Mouse (Mus musculus) skeletal muscle tissue, adult 2 months (tissue): ENCODE data around the gene Akr1b8.
"Not testable (repeated sequence)": the region's sequence is repeated elsewhere in the genome, so short reads cannot be mapped to it uniquely, and the experiment has no call there.

Experiments used
- DNase-seq: peaks from one replicate; pipeline ENCODE4 v3.0.0-alpha.2; 2012; ENCODE audit warnings: low read depth, low spot score

Gene Akr1b8

DNA sequence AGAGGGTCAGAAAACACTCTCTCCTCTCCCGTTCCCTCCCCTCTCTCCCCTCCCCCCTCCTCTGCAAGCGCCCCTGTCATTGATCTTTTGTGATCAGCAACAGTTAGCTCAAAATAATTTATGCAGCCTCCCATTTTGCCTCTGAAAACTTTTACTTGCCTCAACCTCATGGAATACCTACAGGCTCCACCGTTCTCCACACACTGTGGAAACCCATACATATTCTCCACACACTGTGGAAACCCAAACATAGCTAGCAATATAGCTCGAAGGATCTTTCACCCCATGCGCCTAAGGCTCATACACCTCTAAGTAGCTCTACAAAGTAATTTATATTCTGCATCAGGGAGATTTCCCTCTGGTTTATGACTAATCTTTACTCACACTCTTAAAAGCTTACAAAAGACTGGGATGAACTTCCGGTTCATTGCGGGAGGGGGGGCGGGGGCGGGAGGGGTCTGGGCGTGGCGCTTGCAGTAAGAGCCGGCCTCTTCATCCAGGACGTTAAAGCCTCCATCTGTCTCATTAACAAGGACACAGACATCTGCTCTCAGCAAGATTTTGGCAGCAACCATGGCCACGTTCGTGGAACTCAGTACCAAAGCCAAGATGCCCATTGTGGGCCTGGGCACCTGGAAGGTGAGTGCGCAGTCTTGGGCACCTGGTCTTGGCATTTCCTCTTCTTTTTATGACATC, at the start of gene Akr1b8:
Gene Akr1b8, plus strand, starts transcription at position 462 of the 696 bp plus-strand sequence.
- DNase-seq: no peak

DNA sequence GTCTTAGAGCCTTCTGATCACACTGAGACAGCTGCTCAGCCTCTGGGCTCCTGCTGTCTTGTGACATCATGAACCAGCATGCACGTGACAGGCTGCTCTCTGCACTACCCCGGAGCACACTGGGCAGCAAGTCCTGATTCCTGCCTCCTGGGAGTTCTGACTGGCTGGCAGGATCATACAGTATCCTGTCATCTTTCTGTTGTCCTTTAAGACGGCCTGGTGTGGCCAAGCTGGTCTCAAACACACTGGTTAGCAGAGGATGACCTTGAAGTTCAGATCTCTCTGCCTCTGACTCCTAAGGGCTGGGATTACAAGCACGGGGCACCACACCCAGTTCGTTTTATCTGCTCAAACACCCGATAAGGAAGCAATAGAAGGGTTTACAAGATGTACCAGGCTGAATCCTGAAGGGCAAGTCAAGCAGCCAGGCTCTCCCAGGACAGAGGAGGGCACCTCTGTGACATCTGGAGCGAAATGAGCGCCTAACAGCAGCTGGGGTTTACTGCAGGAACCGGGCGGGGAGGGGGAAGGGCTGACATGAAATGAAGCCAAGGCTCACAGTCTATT, 49.2 kb upstream of the Akr1b8 start:
- DNase-seq: peak; percentile 69

DNA sequence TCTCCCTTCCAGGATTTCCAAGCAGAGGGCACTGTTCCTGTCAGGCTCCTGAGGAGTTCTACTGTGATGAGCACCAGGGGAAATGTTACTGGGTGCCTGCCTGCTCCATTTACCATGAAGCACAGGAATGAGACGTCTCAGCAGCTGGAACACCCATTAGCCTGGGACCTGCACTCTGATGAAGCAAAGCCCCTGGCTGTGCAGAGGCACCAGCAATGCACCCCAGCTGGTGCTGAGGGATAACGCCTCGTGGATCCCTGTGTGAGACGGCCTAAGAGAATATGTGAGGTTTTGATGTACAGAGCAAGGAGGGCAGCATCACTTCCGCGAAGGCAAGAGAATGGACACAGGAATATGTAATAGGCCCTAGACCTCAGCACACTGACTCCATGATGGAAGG, 47.1 kb upstream of the Akr1b8 start:
- no peak for DNase-seq

DNA sequence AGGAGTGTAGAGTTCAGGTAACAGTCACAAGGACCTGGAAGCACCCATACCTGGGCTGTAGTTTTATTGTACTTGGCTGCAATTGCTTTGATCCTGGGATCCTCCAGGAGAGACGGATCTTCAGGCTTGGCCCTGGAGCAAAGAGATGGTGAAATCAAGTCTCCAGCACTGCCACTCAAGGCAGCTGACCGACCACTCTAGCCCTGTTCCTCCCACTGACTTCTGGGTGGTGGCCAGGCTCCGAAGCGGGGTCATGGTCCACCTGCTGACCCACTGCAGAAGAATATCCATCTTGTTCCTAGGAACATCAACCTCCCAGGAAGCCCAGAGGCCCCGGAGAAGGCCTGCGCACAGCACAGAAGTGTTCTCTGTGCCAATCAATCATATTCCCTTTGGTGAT, 44.4 kb upstream of the Akr1b8 start:
- DNase-seq: no peak

DNA sequence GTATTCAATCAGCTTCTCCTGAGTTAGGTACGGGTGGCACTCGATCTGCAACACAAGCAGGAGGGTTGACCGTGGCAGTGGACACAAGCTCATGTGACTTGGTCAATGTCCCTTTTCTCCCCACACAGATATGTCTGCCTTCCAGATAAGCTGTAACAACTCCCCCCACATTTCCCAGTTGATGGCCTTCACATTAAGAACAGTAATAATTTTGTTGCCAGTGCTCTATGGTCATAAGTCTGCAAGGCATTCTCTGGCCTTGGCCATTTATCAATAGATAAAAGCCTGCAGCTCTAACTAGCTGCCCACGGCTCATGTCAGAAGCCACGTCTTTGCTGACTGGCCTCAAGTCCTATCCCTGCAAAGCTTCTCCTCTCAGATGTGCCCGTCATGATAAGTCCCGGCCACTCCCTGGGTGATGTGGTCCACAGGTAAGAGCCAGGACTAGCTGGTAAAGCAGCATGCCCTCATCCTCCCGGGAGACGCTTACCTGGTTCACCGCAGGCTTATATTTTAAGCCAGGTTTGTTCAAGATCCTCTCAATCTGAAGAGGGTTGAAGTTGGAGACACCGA, 43.8 kb upstream of the Akr1b8 start:
- DNase-seq: no peak

DNA sequence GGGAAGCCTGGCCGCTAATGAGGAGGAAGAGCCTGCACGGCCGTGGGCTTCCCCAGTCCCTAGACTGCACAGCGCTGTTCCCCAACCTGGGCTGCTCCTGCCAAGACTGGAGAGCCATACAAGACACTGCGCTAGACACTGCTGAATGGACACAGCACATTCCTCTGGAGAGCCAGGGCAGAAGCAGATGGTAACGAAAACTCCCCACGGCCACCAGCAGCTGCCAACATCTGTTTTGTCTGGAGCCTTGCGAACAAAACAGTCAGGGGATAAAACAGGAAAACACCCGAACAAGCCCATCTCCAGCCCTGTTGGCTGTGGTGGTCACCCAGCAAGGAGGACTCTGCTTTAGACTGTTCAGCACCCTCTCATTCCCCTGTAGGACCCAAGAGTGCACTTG, 40.5 kb upstream of the Akr1b8 start:
- no peak for DNase-seq

DNA sequence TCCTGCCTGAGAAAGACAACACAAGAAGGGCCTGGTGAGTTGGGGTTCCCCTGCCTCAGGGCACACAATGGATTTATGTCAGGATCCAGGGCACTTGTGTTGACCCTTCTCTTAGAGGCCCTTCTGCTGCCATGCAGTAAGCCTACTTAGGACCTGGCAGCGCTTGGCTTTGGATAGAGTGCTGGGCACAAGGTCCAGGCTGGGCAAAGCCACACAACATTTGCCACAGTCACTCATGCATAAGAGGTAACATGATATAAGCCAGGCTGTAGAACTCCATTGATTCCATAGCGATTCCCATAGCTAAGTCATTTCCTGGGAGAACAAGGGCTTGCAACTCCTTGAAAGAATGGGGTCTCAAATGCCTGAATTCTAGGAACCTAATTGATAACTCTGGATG, 40.0 kb upstream of the Akr1b8 start:
- DNase-seq: peak; percentile 86

DNA sequence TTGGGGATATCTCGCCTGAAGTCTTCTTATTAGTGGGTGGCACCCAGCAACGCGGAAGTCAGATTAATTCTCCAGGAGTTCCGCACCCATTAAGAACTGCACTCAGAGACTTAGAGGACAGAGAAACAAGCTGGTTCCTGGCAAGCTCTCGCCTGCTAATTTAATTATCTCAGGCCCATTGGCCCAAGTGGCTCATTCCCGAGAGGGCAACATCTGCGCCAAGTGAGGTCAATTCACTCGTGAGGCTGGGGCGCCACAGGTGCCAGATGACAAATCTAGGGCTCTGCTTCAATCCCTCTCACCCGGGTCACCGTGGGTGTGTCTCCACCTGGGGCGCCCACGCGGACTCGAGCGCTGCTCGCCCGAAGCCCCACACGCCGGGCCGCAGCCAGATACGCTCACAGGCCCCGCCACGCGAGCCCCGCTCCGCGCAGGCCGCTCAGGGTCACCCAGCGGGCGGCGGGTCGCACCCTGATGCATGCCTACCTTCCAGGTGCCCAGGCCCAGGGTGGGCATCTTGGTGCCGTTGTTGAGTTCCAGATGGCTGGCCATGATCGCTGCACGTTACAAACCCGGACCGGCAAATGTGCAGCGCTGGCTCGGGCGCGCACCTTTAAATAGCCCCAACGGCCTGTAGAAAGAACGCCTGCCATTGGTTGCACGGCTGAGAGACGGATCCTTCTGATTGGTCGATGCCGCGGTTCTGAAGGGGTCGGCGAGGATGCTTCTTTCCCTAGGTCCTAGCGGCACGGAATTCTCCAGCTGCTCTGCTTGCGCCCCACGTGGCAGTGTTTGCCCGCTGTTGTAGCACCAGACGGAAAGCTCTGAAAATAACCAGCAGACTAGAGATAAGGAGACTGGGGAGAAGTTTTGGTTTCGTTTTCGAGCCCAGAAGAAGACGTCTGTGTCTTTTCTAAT, 36.8 kb upstream of the Akr1b8 start, which contains the start of gene Akr1b3:
Gene Akr1b3, minus strand, starts transcription at position 625 of the 918 bp plus-strand sequence.
- peak; percentile 96 for DNase-seq

DNA sequence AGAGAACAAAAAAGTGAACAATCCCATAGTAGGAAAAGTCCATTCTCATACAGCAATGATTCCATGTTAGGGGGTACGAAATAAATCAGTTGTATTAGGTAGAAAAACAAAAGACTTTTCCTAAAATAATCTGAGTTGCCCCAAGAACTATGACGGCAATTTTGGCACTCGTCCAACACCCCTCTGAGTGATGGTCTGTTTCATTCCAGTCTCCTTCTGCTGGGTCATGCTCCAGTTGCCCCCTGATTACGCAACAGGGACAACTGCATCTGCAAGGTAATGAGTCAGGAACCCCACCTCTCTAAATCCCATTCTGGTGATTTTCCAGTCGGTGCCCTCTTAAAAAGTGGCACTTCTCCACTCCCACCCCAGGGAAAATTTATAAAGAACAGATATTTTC, 35.7 kb upstream of the Akr1b8 start:
- peak; percentile 10 for DNase-seq

DNA sequence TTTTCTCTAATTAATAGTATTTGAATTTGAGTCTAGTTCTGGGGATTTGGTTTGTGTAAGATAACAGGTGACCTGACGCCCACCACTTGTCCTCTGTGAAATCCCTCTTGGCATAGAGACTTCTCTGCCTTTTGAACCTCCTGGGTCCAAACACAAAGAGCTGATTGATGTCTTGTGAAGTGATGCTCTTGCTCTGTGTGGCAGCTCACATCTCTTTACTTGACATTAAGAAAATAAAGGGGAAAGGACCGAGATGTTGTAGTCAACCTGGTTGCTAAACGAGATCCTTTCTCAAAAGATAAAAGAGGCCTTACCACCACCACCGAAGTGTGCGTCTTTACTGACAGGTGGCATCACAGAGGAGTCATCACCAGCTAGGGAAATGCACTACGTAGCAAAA, 35.3 kb upstream of the Akr1b8 start:
- DNase-seq: no peak

DNA sequence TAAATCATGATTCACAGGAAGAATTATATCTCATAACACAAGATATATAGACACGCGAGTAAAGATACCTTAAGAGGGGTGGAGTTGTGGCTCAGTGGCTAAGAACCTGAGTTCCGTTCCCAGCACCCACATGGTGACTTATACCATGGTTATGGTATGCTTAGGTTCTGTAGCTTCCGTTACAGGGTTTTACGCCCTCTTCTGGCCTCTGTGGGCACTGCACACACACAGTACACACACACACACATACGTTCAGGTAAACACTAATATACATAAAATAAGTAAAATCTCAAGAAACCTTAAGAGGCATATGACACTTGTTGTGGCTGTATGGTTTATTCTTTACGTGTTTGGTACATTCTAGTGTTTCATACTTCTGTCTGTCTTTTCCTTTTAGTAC, 31.8 kb upstream of the Akr1b8 start:
- DNase-seq: no peak

DNA sequence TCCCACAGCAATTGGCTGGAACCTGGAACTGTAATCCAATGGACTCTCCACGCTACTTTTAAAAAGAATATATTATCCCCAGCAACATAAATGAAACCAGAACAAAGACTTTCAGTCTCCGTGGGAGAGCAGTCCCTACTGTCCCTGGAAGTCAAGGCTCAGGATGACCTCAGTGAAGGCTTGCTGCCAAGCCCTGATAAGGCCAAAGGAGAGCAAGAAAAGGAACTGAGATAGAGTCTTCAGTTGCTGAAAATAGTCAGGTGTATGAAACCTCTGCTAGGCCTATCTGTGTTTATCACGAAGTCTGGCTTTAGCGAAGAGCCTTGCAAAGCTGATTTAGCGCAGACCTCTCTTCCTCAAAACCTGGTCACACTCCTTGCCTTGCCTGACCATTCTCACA, 22.5 kb upstream of the Akr1b8 start:
- no peak for DNase-seq

DNA sequence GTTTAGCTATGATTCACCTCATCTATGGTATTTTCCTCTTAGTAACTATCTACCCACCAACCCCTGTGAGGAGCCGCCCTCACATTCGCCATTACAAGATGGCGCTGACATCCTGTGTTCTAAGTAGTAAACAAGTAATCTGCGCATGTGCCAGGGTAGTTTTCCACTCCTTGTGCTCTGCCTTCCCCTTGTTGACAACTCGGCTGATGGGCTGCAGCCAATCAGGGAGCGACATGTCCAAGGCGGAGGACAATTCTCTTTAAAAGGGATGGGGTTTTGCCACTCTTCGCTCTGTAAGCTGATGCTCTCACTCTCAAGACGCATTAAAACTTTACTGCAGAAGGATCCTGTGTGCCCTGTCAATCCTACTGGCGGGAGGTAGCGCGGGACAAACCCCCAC, 22.1 kb upstream of the Akr1b8 start:
- DNase-seq: not testable (repeated sequence)

DNA sequence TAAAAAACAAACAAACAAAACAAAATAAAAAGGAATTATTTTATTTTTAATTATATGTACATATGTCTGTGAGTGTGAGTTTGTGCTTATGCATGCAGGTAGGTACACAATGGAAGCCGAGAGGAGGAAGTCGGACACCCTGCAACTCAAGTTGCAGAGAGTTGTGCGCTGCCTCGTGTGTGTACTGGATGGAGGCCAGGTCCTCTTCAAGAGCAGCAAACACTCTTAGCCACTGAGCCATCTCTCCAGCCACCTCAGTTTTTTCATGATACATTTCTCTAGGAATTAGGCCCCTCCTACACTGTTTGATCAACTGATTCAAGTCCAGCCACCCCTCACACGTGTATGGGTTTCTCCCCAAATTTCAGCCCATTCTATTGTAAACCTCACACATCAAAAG, 19.2 kb upstream of the Akr1b8 start:
- DNase-seq: no peak

DNA sequence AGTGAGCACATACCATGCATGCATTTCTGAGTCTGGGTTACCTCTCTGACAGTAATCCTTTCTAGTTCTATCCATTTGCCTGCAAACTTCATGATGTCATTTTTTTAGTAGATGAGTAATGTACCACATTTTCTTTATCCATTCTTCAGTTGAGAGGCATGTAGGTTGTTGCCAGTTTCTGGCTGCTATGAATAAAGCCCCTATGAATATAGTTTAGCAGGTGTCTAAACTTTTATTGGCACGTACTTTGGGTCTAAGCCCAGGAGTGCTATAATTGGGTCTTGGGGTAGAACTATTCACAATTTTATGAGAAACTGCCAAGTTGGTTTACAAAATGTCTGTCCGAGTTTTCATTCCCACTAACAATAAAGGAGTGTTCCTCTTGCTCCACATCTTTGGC, 16.1 kb upstream of the Akr1b8 start:
- DNase-seq: no peak

DNA sequence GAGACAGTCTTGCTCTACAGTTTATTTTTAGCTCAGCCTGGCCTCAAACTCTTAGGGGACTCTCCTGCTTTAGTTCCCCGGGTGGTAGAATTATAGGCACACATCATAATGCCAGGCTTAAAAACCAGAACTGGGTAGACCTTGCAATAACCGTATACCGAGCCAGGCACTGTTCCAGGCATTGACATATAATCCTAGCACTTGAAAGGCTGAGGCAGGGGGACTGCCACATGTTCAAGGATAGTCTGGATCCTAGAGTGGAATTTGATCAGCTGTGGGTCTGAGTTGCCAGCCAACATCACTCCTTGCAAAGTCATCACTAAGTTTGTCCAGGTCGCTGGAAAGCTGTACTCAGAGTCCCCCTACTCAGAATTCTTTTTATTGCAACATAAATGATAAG, 11.9 kb upstream of the Akr1b8 start:
- no peak for DNase-seq

DNA sequence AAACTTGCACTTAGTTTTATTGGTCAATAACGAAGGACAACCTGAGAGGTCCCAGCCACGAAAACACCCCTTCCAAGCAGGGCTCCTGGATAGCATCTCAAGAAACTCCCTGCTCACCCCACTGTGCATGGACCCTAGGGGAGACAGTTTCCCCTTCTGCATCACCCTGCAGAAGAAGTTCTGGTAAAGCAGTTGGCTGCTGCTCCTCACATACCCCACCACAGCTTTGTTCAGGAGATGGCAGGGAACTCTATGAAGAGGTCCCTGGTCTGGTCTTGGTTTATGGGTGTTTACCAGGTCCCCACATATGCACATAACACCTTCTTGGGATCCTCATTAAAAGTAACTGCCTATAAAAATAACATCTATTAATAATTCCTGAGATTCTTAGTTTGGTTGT, 11.4 kb upstream of the Akr1b8 start:
- DNase-seq: no peak

DNA sequence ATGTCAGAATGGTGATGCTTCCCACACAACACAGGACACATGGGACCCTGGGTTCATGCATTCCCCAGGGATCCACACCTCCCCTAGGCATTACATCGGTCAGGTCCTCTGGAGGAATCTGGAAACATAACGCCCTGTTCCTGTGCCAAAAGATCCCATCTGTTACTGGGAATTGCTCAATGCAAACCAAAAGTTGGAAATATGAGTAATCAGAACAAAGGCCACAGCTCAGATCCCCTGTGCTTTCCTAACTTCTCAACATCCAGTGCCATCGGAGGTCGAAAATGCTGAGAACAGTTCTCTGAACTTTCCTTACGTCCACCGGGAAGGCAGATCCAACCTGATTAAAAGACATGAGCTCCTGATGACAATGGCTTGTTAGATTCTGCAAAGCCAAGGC, 10.5 kb upstream of the Akr1b8 start:
- DNase-seq: no peak

DNA sequence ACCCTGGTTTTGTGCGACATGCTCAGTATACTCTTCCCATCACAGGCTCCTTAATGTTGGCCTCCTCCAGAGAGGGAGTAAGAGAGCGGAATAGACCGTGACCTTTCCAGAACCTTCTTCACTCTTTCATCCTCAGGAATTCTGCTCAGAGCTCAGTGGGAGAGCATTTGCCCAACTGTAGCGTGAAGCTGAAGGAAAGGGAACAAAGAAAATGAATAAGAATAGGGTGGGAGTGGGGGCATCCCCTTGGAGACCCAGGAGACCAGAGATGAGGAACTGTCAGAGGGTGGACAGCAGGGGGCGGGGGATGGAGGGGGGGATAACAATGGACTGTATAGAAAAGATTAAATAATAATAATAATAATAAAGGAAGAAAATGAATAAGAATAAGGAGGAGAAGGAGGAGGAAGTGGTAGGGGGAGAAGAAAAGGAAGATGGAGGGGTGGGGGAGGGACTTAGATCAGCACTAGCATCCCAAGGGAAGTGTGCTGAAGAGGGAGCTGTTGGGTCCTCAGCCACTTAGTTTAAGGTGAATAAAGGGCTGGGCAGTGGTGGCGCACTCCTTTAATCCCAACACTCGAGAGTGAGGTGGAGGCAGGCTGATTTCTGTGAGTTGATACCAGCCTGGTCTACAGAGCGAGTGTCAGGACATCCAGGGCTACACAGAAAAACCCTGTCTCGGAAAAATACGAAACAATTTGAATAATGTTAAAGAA, 9.6 kb upstream of the Akr1b8 start:
- no peak for DNase-seq

DNA sequence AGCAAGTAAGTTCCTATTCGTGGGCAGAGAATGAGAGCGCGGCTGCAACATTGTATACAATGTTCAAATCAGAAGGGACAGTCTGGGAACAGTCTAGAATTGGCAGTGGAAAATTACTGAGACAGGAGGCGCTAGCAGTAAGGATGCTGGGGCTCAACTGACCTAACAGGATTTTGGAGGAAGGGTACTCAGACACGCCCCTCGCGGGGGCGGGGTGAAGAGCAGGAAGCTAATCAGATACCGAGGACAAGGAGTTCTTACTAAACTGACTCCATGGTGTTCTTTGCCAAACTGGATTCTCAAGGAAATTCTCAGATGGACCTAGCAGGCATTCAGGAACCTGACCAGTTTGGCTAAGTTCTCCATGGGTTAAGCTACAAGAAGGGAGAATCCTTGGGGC, 9.0 kb upstream of the Akr1b8 start:
- no peak for DNase-seq

DNA sequence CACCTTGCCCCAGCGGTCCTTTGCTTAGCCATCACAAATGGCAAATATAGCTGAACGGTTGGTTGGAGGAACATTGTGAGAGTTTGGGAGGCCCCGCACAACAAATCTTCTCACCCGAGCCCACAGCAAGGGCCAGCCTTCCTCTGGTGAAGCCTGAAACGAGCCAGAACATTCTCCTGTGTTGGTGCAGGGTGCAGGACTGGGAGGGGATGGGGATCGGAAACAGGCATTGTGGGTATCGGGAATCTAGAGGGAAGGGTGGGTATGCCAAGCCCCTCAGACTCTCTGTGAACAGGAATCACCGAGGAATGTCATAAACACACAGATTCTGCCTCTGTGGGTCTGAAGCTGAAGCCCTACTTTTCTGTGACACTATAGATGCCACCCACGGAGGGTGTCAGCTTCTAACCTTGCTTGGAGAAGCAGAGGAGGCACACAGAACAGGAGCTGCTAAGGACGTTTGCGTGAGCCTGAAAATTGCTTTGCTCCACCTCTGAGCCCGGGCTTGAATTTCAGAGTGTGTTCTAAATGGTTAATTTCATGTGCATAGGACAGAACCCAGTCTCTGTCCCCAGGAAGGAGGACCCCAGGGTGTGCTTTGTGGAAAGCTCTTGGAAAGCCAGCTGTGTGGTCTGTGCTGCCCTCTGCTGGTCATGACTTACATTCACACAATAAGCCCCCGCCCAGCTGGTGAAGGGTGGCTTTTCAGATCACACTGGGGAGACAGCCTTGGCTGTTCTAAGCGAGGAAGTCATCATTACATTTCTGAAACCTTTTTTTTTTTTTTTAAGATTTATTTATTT, 7.6 kb upstream of the Akr1b8 start:
- DNase-seq: peak; percentile 54
